Mouse (Mus musculus) intestine, embryonic 16.5 days (tissue): ENCODE measurements around the gene Gm49391. TPM values are rescaled to one million over a fixed set of nuclear protein-coding genes. Genes with fewer than 3 reads are reported as not detected.

Source experiments
- ATAC-seq: fragments of 200-750 bp; cut with Nextera tagmentation; 2 replicates; pipeline ENCODE4 v1.8.0; 2017; ENCODE audit warnings: moderate TSS enrichment, moderate library complexity
- H3K27ac ChIP-seq: fragments of 300-500 bp; sonication (generic); 2 replicates; pipeline ENCODE4 v1.5.1; 2014; ENCODE audit warnings: mild to moderate bottlenecking, low read length
- H3K27me3 ChIP-seq: fragments of 300-500 bp; sonication (generic); replicated peaks from 2 replicates; pipeline ENCODE4 v1.6.1; 2014; ENCODE audit warnings: low read length, control low read depth, mixed read lengths; ENCODE audit not compliant: control insufficient read depth, insufficient read depth
- H3K36me3 ChIP-seq: fragments of 300-500 bp; sonication (generic); 2 replicates; pipeline ENCODE4 v1.6.1; 2014; ENCODE audit warnings: low read length, control low read depth; ENCODE audit not compliant: control insufficient read depth, insufficient read depth
- H3K4me1 ChIP-seq: fragments of 300-500 bp; sonication (generic); 2 replicates; pipeline ENCODE4 v1.6.1; 2014; ENCODE audit warnings: low read length, control low read depth, mixed read lengths; ENCODE audit not compliant: control insufficient read depth, insufficient read depth
- H3K4me2 ChIP-seq: fragments of 300-500 bp; sonication (generic); 2 replicates; pipeline ENCODE4 v1.6.1; 2014; ENCODE audit warnings: low read depth, low read length, control low read depth
- H3K4me3 ChIP-seq: fragments of 300-500 bp; sonication (generic); 2 replicates; pipeline ENCODE4 v1.5.1; 2014; ENCODE audit warnings: mild to moderate bottlenecking, low read length
- H3K9ac ChIP-seq: fragments of 300-500 bp; sonication (generic); 2 replicates; pipeline ENCODE4 v1.6.1; 2014; ENCODE audit warnings: low read depth, low read length
- H3K9me3 ChIP-seq: fragments of 300-500 bp; sonication (generic); 2 replicates; pipeline ENCODE4 v1.6.1; 2016; ENCODE audit warnings: low read length, control low read depth; ENCODE audit not compliant: control insufficient read depth
- WGBS: fragments of 180-500 bp; shearing (Covaris S2); extraction: QIAGEN DNeasy Blood & Tissue Kit; methylation state at CpG from one replicate; pipeline ENCODE4 v1.1.7; 2014; 5-methylcytosine and 5-hydroxymethylcytosine counted together
- polyA plus RNA-seq: library from polyadenylated mRNA; unstranded; fragments of >200 nt; fragmentation: Nextera tagmentation; extraction: Ambion mirVana; gene quantifications from 2 replicates; pipeline ENCODE4 v1.2.1, GENCODE M21; 2015

Gm49391 gene
- polyA plus RNA-seq, 1 experiment from 2014 or later: 0.65 TPM

- H3K4me2 ChIP-seq: no peak overlapping the region
- H3K9ac ChIP-seq: no peak overlapping the region
- ATAC-seq: no peak
- no peak overlapping the region for H3K4me3 ChIP-seq
- H3K27ac ChIP-seq: no peak overlapping the region
- no peaks in the 10 kb centered on the region for H3K9me3 ChIP-seq
- H3K36me3 ChIP-seq: no peaks in the 10 kb centered on the region
- no peaks in the 10 kb centered on the region for H3K4me1 ChIP-seq
- H3K27me3 ChIP-seq: no peaks in the 10 kb centered on the region
These were observed 40.8 kb downstream of the Gm49391 start for GRCm38 (mm10) chr13:60895406-60896160.

GRCm38 (mm10) chr13:60892301-60892700 lies 44.1 kb downstream of the Gm49391 start:
- Histone ChIP-seq H3K9me3 (no peaks in the 10 kb centered on the region), H3K9ac (no peak overlapping the region), H3K27ac (no peak overlapping the region), H3K4me1 (no peaks in the 10 kb centered on the region), H3K27me3 (no peaks in the 10 kb centered on the region), H3K36me3 (no peaks in the 10 kb centered on the region), H3K4me2 (no peak overlapping the region), H3K4me3 (no peak overlapping the region)
- ATAC-seq: no peak
- 79% methylated on average over 1 of the region's 1 CpGs for WGBS

- Histone ChIP-seq H3K9me3 (no peaks in the 10 kb centered on the region), H3K9ac (no peak within 1 kb of the TSS), H3K27me3 (no peaks in the 10 kb centered on the region), H3K36me3 (no peaks in the 10 kb centered on the region), H3K4me2 (no peak within 1 kb of the TSS), H3K4me1 (no peaks in the 10 kb centered on the region), H3K4me3 (no peak within 1 kb of the TSS), H3K27ac (no peak within 1 kb of the TSS)
- WGBS: 35% methylated on average over 1 of the region's 1 CpGs
- no peak for ATAC-seq
These were observed 72.1 kb downstream of the Gm49391 start, which contains the start of gene 4930486L24Rik for GRCm38 (mm10) chr13:60864281-60864680. Gene 4930486L24Rik, minus strand, starts transcription at chr13:60864475.

DNA sequence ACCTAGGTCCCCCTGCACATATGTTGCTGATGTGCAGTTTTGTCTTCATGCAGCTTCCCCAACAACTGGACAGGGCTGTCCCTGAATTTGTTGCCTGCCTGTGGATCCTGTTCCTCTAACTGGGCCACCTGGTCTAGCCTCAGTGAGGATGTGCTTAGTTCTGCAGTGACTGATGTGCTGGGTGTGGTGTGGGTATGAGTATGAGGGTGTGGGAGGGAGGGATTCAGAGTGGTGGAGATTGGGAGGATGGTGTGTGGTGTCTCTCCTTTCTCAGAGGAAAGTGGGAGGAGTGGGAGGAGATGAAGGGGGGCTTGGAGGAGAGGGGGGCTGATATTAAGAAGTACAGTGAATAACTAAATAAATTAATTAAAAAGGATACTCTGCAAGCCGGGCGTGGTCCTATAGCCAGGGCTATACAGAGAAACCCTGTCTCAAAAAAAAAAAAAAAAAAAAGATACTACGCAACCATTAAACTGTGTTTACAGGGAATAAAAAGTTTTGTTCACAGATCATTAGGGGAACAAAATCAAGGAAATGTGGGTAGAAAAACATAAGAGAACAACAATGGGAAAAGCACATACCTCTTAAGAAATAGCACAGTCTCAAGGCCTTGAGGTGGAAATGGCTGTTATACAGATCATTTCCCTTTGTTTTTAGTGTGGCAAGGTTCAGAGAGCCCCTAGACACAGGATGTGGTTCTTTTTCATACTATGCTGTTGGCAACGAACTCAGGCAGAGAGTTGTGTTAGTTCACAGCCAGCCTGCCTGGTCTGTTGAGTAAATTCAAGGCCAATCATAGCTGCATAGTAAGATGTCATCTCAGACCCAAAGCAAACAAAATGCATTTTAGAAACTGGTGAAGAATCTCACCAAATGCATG lies 87.9 kb downstream of the Gm49391 start:
- WGBS: 77% methylated on average over 4 of the region's 4 CpGs
- H3K9ac ChIP-seq: no peak overlapping the region
- H3K4me3 ChIP-seq: no peak overlapping the region
- H3K27ac ChIP-seq: no peak overlapping the region
- no peaks in the 10 kb centered on the region for H3K27me3 ChIP-seq
- H3K4me2 ChIP-seq: no peak overlapping the region
- H3K4me1 ChIP-seq: no peaks in the 10 kb centered on the region
- no peak for ATAC-seq
- no peaks in the 10 kb centered on the region for H3K36me3 ChIP-seq
- H3K9me3 ChIP-seq: no peaks in the 10 kb centered on the region

Other genes with a start within 250 kb of the Gm49391 start
- gene BC051665, start 150.2 kb downstream of the Gm49391 start, polyA plus RNA-seq: not detected in 2 replicates
- not detected in 2 replicates for gene Ctsll3, start 133.7 kb downstream of the Gm49391 start, polyA plus RNA-seq
- gene 4930486L24Rik, start 72.1 kb downstream of the Gm49391 start, polyA plus RNA-seq: 0.18 and 0.22 TPM in 2 replicates
- 0.15 TPM in 1 of 2 replicates, not detected in the other for gene Gm49392, start 39.7 kb downstream of the Gm49391 start, polyA plus RNA-seq
- gene Ctla2b, start 39.1 kb downstream of the Gm49391 start, polyA plus RNA-seq: 2.4 and 2.7 TPM in 2 replicates
- not detected in 2 replicates for gene Tpbpb, start 31.7 kb downstream of the Gm49391 start, polyA plus RNA-seq
- gene Gm49393, start 981 bp downstream of the Gm49391 start, polyA plus RNA-seq: not detected in 2 replicates
- 22.9 and 23.3 TPM in 2 replicates for gene Ctla2a, start 54 bp upstream of the Gm49391 start, polyA plus RNA-seq
- gene Tpbpa, start 5.4 kb upstream of the Gm49391 start, polyA plus RNA-seq: not detected in 2 replicates
- not detected in 2 replicates for gene Ctsj, start 69.4 kb upstream of the Gm49391 start, polyA plus RNA-seq
- gene Ctsq, start 104.1 kb upstream of the Gm49391 start, polyA plus RNA-seq: not detected in 2 replicates
- not detected in 2 replicates for gene Ctsr, start 227.7 kb upstream of the Gm49391 start, polyA plus RNA-seq